Mouse (Mus musculus) B cell, adult 2 months (primary cell): ENCODE data around the gene Gm6657.

Experiments
- DNase-seq, 2 experiments: peaks; one replicate each; pipeline ENCODE4 v3.0.0; 2022

Gene Gm6657

GRCm38 (mm10) chr12:78193942-78194341 is at the start of gene Gm6657:
Gene Gm6657 (plus strand): TSS chr12:78194242.
- no peak for DNase-seq

- no peak for DNase-seq
These were observed 40.6 kb upstream of the Gm6657 start for GRCm38 (mm10) chr12:78153308-78154002.

- DNase-seq: no peak
These were observed 23.9 kb upstream of the Gm6657 start for GRCm38 (mm10) chr12:78170178-78170577.

- DNase-seq: no peak
These were observed 20.1 kb upstream of the Gm6657 start for GRCm38 (mm10) chr12:78173945-78174344.

GRCm38 (mm10) chr12:78174671-78175070 is 19.4 kb upstream of the Gm6657 start:
- no peak for DNase-seq

GRCm38 (mm10) chr12:78181452-78181851 is 12.6 kb upstream of the Gm6657 start:
- no peak for DNase-seq

- DNase-seq: no peak
These were observed 1.3 kb downstream of the Gm6657 start for GRCm38 (mm10) chr12:78195368-78195767.

GRCm38 (mm10) chr12:78203646-78204045 is 9.6 kb downstream of the Gm6657 start:
- no peak for DNase-seq

- peak; percentile 66 to 67 for DNase-seq
These were observed 12.0 kb downstream of the Gm6657 start for GRCm38 (mm10) chr12:78205915-78206570.

- DNase-seq: no peak
These were observed 12.5 kb downstream of the Gm6657 start for GRCm38 (mm10) chr12:78206571-78206960.

GRCm38 (mm10) chr12:78209856-78210255 is 15.8 kb downstream of the Gm6657 start:
- no peak for DNase-seq

GRCm38 (mm10) chr12:78215490-78215889 is 21.4 kb downstream of the Gm6657 start:
- no peak for DNase-seq

- DNase-seq: peak in 1 of 2 experiments; percentile 22
These were observed 25.3 kb downstream of the Gm6657 start for GRCm38 (mm10) chr12:78219191-78219825.

- DNase-seq: peak; percentile 80 to 86
These were observed 31.9 kb downstream of the Gm6657 start, which contains the start of gene Gphn for GRCm38 (mm10) chr12:78225707-78226518. Gene Gphn (plus strand): TSS chr12:78226379.

GRCm38 (mm10) chr12:78226519-78226875 is 32.5 kb downstream of the Gm6657 start:
- no peak for DNase-seq

- DNase-seq: peak; percentile 44 to 50
These were observed 33.2 kb downstream of the Gm6657 start for GRCm38 (mm10) chr12:78227021-78227932.

- no peak for DNase-seq
These were observed 34.1 kb downstream of the Gm6657 start for GRCm38 (mm10) chr12:78228139-78228538.

GRCm38 (mm10) chr12:78232560-78232959 is 38.5 kb downstream of the Gm6657 start:
- no peak for DNase-seq

- DNase-seq: no peak
These were observed 54.3 kb downstream of the Gm6657 start for GRCm38 (mm10) chr12:78248366-78248765.

GRCm38 (mm10) chr12:78249151-78249550 is 55.1 kb downstream of the Gm6657 start:
- DNase-seq: no peak
